Mouse (Mus musculus): ENCODE data around the gene Klhl7.

The Klhl7 gene

DNA sequence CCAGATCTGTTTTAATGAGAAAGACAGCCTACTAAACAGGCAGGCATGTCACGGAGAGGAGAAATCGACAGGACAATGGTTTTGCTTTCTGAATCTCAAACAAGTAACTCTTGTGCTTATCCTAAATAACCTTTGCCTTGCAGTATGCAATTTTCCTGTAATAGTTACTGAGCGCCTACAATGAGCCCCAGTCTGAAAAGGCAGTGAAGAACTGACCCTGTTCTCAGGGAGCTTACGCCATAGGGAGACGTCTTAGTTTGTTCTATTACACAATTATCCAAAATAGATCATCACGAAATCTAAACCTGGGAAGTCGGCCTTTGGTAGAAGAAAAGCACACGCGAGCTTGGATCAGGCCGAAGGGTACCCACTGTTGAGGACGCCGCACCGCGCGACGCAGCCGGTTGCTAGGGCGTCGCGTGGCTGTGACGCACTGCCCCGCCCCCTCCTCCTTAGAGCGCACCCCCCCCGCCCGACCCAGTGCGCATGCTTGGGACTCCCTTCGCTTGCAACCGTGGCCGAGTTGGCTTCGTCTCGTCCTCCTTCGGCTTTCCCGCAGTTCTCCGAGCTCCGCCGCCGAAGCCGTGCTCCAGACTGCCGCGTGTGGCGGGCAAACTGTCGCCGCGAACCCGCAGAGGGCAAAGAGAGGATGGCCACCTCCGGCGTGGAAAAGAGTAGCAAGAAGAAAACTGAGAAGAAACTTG is at the start of gene Klhl7:
Gene Klhl7, plus strand, starts transcription at position 500 of the 704 bp plus-strand sequence.
- DNase-seq (ENCODE audit: low read depth in 1 of 2, low spot score in 2 of 2), result peak; percentile 23 to 67

DNA sequence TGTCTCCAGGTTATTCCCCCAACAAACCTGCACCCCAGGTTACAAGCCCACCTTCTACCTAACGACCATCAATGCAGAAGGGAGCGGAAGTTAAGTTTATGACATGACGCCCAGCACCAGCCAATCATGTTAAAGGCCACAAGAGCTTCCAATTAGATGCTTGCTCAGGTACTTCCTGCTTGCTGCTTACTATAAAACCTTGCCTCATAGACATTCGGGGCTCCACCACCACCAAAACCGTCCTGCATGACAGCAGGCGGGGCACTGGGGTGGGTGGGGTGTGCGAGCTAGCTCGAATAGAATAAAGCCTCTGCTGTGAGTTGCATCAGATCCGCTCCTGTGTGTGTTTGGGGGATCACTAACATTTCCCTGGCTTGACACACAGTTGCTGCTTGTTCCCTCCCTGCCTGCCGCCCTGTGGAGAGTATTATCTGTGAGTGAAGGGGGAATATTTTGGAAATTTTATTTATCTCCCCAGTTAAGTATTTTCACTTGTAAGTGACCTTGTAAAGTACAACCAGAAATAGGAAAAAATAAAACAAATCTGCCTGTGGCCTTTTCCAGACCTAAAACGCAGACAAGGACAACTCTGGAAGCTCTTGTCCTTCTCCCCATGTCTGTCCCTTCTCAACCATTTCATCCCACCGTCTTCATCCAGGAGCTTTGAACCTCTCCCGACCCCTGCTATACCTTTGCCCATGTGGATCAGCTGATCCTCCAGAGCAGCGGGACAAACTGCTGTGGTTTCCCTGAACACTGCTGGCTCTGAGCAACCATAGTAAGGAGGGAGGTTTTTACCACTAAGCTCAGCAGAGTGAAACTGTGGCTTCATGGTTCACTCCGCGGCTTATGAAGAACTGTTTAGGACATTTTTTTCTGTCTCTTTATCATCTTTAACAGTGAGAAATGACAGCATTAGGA is 48.4 kb upstream of the Klhl7 start:
- no peak for DNase-seq (ENCODE audit: low read depth in 1 of 2, low spot score in 2 of 2)

DNA sequence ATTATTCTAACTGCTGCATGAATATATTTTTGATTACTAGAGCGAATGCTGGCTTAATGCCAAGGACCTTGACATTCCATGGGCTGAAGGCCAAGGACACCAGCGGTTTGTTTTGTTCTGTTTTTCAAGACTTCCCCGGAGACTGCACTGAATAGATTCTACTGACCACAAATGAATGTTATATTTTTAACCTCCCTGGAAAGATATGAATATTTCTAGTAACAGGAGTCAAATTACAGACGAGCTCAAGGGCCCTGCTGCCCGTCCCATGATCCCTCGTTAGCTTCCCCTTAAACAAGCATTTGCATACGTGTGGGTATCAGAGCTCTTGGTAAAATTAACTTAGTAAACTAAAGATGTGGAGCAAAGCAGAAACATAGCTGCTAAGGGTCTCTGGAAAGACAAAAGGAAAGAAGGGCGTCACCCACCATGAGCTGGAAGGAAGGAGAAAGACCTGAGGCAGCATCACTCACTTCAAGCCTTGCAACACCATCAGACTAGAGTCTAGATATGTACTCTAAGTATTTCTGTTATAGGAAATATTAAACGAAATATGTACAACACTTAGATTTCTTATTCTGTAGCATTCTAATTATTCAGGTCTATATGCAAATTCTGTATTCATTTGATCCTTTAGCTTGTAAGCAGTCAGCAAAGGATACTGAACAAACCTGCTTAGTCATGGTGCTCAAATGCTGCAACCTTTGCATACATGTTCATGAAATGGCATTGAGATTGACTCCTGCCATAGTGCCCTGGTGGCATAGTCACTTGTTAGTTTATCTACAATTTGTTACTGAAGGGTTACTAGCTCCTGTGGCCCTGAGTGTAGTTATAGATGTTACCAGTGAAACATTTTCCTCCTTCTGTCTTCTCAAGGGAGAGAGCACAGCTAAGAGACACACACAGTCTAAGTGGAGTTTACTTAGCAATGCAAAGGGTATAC is 46.9 kb upstream of the Klhl7 start:
- no peak for DNase-seq (ENCODE audit: low read depth in 1 of 2, low spot score in 2 of 2)

DNA sequence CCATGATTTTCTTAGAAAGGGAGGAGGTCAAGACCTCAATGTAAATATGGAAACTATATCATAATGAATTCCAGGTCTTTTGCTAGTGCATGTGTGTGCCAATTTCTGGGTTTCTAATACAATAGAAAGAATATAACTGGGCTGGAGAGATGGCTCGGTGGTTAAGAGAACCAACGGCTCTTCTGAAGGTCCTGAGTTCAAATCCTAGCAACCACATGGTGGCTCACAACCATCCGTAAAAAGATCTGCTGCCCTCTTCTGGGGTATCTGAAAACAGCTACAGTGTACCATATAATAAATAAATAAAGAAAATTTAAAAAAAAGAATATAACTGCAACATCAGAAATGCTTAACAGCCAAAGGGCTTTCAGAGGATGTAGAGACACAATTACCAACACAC is 46.0 kb upstream of the Klhl7 start:
- DNase-seq (ENCODE audit: low read depth in 1 of 2, low spot score in 2 of 2), result no peak

DNA sequence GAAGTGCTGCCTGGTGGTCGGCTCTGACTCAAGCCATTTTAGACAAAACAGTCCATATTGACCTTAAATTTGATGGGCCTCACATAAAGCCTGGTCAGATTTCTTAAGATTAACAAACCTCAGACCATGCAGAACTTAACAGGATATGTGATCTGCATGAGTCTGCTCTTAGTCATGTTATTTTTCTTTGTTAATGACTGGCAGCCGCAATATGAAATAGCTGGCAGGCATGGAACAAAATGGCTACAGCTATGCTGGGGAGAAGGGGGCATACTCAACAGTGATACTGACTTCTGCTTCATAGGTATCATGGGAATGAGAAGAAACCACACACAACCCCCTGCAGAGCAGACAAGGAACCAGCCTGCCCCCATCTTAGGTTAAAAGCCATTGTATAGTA is 43.5 kb upstream of the Klhl7 start:
- DNase-seq (ENCODE audit: low read depth in 1 of 2, low spot score in 2 of 2), result no peak

DNA sequence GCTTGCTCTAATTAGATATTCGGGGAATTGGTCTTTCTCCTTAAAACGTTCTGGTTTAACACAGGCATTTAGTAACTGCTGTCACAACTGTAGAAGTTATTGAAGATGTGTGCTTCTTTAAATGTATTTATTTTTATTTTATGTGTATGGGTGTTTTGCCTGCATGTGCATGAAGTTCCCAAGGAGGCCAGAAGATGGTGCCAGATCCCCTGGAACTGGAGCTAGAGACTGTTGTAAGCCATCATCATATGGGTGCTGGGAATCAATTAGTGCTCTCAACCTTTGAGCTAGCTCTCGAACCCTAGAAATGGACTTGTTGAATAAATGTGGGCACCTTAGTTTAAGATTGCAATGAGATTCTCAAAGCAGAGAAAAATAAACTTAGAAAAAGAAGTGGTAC is 42.8 kb upstream of the Klhl7 start:
- no peak for DNase-seq (ENCODE audit: low read depth in 1 of 2, low spot score in 2 of 2)

DNA sequence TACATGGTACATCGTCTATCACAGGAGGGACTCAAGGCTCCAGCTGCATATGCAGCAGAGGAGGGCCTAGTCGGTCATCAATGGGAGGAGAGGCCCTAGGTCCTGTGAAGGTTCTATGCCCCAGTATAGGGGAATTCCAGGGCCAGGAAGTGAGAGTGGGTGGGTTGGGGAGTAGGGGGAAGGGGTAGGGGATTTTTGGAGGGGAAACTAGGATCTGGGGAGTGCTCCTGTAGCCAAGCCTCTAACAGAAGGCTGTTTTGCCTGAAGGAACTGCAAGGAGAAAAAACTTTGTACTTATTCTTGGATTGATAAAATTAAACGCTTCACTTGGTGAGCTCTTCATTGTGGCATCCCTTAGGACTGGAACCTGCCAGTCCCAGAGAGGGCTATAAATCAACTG is 39.5 kb upstream of the Klhl7 start:
- no peak for DNase-seq (ENCODE audit: low read depth in 1 of 2, low spot score in 2 of 2)

DNA sequence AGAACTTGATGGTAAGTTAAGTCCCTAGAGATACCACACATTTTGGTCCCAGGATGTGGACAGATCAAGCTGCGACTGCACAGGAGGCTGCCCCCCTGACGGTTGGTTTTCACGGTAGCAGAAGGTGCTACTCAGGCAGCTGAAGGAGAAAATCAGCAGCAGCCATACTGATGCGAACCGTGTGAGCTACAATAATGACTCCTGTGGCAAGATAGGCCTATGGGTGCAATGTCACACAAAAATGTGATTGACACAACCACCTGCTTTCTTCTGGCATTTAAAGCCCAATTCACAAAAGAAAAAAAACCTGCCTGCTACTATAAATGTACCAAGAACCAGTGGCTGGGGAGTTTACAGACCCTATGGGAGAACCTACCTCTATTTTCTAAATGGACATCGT is 37.4 kb upstream of the Klhl7 start:
- DNase-seq (ENCODE audit: low read depth in 1 of 2, low spot score in 2 of 2), result no peak

DNA sequence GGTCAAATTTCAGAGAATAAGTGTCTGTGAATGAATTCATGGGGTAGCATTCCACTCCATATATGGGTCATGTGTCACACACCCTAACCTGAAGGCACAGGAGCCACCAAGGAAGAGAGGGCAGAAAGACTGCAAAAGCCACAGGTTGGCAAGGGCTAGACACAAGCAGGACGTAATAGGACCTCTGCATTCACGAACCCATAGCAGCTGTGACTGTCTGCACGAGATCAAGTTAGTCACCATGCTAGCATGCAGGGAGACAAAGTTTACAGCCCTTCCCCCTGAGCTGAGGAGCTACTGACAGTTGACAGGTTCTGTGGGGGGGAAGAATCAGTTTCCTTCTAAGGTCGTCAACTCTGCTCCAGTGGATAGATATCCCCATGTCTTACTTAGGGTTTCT is 36.9 kb upstream of the Klhl7 start:
- no peak for DNase-seq (ENCODE audit: low read depth in 1 of 2, low spot score in 2 of 2)

DNA sequence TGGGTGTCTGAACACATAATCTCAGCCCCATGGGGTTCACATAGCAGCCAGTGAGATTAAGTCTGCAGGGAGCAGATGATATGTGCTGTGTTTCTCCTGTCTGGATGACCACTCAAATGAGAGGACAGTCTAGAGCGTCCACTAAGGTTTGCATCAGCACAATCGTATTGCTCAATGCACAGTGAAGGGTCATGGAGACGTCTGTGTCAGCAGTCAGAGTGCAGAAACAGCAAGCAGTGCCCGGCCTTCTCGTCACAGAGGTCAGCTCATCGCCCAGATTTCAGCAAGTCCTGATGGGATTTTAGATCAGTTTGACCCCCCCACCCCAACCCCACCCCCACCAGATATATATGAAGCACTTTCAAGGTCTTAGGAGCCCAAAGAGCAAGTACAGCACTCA is 31.4 kb upstream of the Klhl7 start:
- DNase-seq (ENCODE audit: low read depth in 1 of 2, low spot score in 2 of 2), result no peak

DNA sequence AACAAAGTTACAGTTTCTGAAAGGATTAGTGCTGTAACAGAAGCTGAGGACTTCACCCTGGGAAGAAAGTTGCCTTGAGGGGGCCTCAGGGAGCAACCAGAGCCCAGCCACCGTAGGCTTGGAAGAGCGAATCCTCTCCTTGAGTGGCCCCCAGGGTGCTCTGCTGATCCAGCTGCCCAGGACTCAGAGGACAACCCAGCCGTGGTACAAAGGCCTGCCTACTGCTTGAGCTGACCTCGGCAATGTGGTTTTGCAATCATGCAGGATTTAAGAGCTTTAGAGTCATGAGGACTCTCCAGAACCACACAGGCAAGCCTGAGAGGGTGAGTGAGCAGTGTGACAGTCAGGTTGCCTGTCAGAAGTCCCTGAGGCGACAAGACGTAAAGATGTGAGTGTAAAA is 28.4 kb upstream of the Klhl7 start:
- DNase-seq (ENCODE audit: low read depth in 1 of 2, low spot score in 2 of 2), result no peak

DNA sequence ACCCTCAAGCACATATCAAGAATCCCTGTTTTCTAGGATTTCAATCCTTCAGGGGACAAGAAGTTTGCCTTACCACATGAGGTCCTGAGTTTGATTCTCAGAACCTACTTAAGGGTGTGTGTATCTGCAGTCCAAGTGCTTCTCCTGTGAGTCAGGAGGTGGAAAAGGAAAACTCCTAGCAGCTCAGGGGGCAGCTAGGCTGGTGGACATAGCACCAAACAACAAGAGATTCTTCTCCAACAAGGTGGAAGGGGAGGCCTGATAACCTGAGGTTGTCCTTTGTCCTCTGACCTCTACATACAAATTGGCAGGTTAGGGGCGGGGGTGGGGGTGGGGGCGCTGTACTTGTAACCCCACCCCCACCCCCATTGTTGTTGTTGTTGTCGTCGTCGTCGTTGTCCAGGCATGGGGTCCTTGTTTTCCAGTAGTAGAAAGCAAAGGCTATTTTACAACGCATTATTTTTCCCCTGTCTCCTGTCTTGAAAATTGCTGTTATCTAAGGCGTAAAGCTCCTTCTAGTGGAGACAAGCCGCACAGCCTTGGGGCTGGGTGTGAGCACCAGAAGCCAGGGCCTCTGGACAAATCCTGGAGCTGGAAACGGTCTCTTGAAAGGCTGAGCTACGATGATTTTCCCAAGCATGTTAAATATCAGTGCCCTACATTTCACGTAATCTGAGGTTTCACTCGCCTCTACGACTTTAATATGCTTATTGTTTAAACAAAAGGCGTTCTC is 23.3 kb upstream of the Klhl7 start:
- DNase-seq (ENCODE audit: low read depth in 1 of 2, low spot score in 2 of 2), result peak in 1 of 2 experiments; percentile 10

DNA sequence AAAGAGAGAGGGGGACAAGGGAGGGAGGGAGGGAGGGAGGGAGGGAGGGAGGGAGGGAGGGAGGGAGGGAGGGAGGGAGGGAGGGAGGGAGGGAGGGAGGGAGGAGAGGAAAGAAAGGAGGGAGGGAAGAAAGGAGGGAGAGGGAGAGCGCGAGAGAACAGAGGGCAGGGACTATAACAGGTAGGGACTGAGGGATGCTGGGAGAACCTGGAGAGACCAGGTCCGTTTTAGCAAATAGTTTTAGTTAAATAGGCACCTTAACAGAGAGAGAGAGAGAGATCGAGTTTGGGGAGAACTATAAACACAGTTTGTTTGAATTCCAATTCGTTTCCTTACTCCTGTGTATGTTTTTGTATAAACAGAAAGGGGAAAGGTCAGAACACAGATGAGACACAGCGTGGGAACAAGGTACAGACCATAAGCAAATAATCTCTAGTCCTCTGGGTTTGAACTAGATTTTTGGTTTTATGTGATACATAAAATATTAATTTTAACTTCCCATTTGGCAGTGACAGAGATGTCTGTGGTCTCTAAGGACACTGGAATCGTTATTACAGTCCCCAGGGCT is 22.6 kb upstream of the Klhl7 start:
- no peak for DNase-seq (ENCODE audit: low read depth in 1 of 2, low spot score in 2 of 2)

DNA sequence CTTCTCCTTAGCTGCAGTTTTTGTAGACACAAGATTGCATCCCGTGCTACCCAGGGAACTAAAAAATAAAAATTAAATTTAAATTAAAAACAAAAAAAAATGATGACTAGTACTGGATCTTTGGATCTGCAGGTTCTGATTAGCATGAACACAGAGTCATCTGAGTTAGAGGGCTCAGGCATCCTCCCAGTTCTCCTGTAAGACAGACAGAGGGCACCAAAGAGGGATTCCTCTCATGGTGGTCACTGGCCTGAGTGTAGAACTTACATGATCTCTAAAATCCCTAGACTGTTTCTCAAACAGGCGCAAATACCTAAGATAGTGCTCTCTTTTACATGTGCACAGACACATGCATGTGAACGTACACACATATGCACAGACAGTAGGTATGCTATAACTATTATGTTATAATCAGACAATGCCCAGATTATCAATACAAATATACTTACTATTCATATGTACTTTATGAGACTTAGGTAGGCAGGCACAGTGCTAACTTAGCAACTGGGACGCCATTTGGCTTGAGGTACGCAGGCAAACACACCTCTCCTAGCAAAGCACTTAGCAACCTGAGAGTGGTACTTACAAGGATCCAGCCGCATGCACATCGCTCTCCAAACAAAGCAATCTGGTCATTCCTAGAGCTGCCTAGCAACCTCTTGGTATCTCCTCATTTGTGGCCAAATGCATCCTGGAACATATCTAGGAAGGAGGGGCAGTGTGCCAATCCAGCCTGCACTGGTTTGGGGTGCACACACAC is 21.8 kb upstream of the Klhl7 start:
- DNase-seq (ENCODE audit: low read depth in 1 of 2, low spot score in 2 of 2), result no peak

DNA sequence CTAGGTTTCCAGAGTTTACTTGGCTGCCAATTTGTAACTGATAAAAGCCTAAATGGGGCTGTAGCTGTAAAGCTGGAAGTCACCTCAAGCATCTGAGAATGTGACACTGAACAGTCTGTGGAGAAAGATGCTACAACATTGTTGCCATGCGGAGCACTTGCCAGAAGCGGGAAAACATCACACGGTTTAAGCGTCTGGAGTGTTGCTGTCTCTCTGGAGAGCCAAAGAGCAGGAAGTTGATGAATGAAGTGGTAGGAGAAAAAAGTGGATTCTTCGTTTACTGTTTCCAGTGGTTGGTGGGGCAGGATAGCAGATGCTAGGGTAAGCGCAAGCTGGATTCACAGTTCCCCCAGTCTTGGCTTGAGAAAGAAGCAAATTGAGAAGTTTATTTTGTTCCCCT is 19.6 kb upstream of the Klhl7 start:
- no peak for DNase-seq (ENCODE audit: low read depth in 1 of 2, low spot score in 2 of 2)

DNA sequence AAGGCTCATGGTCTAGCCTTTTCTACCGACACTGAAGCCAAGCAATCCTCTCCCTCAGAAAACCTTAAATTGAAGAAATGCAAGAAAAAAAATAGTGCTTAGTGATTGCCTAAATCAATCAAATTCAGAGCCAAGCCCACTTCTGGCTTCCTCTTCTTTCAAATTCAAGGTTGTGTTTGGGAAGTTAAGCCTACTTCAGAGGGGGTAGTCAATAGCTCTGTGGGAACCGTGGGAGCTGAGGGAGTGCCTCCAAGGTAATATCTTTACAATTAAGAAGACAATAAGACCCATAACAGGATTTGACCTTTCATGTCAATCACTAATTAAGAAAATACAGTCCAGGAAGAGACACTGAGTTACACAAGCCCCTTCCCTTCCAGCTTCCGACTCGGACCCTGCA is 15.6 kb upstream of the Klhl7 start:
- DNase-seq (ENCODE audit: low read depth in 1 of 2, low spot score in 2 of 2), result no peak

DNA sequence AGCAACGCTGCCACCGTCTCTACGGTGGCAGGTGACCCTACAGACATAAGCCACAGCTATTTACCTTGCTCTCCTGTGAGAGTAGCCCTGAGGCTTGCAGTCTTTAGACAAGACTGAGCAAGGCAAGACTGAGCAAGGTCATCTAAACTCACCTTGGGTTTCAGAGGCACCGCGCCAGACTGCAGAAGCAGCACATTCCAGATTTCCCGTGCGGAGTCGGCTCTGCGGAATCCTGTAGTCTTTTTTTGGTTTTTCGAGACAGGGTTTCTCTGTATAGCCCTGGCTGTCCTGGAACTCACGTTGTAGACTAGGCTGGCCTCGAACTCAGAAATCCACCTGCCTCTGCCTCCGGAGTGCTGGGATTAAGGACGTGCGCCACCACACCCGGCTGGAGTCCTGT is 14.2 kb upstream of the Klhl7 start:
- DNase-seq (ENCODE audit: low read depth in 1 of 2, low spot score in 2 of 2), result no peak

DNA sequence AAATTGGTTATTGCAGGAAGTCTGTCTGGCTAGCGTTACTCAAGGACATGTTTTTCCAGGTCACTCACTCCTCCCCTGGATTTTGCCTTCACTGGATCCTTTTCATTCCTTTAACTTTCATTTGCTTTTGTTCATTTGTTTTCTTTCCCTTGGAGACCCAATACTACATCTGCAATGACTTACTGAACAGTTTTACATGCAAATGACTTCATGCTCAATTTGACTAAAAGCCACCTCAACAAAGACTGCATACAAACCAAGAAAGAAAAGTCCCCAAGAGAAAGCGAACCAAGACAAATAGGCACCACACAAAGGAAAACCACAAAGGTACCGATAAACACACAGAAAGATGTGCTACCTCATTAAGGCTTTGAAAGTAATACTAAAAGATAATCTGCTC is 13.5 kb upstream of the Klhl7 start:
- DNase-seq (ENCODE audit: low read depth in 1 of 2, low spot score in 2 of 2), result no peak

DNA sequence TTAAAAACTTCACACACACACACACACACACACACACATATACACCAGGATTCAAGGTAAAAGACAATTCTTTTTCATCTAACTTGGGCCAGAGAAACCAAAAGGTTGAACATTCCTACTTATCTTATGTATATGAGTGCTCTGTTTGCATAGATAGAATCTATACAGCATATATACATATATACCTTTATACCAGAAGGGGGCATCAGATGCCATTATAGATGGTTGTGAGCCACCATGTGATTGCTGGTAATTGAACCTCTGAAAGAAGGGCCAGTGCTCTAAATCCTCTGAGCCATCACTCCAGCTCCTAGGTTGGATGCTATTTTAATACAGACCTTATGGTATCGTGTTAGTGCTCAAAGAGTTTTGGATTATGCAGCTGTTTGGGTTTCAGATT is 12.0 kb upstream of the Klhl7 start:
- no peak for DNase-seq (ENCODE audit: low read depth in 1 of 2, low spot score in 2 of 2)

DNA sequence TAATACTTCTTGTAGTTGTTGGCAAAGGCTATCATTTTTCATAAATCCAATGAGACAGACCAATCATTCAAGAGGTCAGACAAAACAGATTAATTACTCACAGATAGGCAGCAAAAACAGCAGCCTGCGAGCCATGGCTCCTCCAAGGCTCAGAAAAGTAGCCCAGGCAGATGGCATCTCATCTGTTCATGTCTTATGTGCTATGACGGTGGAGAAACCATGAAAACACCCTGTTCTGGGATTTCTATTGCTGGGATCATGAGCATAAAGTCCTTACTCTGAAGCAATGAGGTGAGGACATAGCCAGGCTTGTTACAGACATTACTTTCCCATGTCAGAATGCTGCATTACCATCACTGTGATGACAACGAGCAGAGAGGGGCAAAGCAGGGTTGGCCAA is 7.9 kb upstream of the Klhl7 start:
- DNase-seq (ENCODE audit: low read depth in 1 of 2, low spot score in 2 of 2), result no peak

Data from monocyte, adult 2 months (primary cell).